Mouse (Mus musculus) forebrain, postnatal 0 days (tissue): ENCODE measurements at regions not wholly inside any gene's neighbourhood (a gene's known extent, or its start where the extent isn't known, plus 50 kb on each side); places are given as distances from the start of the nearest gene placed in this dataset.

Experiments
- ATAC-seq: fragments of 200-750 bp; cut with Nextera tagmentation; 2 replicates; pipeline ENCODE4 v1.8.0; 2017; ENCODE audit warnings: mild to moderate bottlenecking, moderate library complexity
- DNase-seq: peaks from one replicate; pipeline ENCODE4 v3.0.0-alpha.2; 2015
- H3K27ac ChIP-seq: fragments of 300-500 bp; sonication (generic); 2 replicates; pipeline ENCODE4 v1.5.1; 2014; ENCODE audit warnings: low read depth, mild to moderate bottlenecking, antibody characterized with exemption, low read length, moderate library complexity, mixed read lengths
- H3K27me3 ChIP-seq: fragments of 300-500 bp; sonication (generic); 2 replicates; pipeline ENCODE4 v1.6.1; 2014; ENCODE audit warnings: mild to moderate bottlenecking, low read length, mixed read lengths; ENCODE audit not compliant: insufficient read depth
- H3K36me3 ChIP-seq: fragments of 300-500 bp; sonication (generic); 2 replicates; pipeline ENCODE4 v1.6.1; 2014; ENCODE audit warnings: mild to moderate bottlenecking, moderate library complexity; ENCODE audit not compliant: insufficient read depth
- H3K4me1 ChIP-seq: fragments of 300-500 bp; sonication (generic); 2 replicates; pipeline ENCODE4 v1.6.1; 2014; ENCODE audit warnings: antibody characterized with exemption; ENCODE audit not compliant: insufficient read depth
- H3K4me2 ChIP-seq: fragments of 300-500 bp; sonication (generic); 2 replicates; pipeline ENCODE4 v1.6.1; 2014; ENCODE audit warnings: low read depth, mild to moderate bottlenecking, moderate library complexity
- H3K4me3 ChIP-seq: fragments of 300-500 bp; sonication (generic); 2 replicates; pipeline ENCODE4 v1.5.1; 2014; ENCODE audit warnings: low read depth, low read length, mixed read lengths
- H3K9ac ChIP-seq: fragments of 300-500 bp; sonication (generic); 2 replicates; pipeline ENCODE4 v1.6.1; 2014; ENCODE audit warnings: mild to moderate bottlenecking
- H3K9me3 ChIP-seq: fragments of 300-500 bp; sonication (generic); 2 replicates; pipeline ENCODE4 v1.6.1; 2016; ENCODE audit warnings: low read length
- CTCF ChIP-seq: sonication (generic); IDR thresholded peaks from 2 replicates; pipeline ENCODE4 v1.5.1; 2016; ENCODE audit warnings: antibody characterized with exemption, control low read depth, low read depth
- WGBS: fragments of 180-500 bp; shearing (Covaris S2); extraction: QIAGEN DNeasy Blood & Tissue Kit; methylation state at CpG from one replicate; pipeline ENCODE4 v1.1.7; 2014; 5-methylcytosine and 5-hydroxymethylcytosine counted together

DNA sequence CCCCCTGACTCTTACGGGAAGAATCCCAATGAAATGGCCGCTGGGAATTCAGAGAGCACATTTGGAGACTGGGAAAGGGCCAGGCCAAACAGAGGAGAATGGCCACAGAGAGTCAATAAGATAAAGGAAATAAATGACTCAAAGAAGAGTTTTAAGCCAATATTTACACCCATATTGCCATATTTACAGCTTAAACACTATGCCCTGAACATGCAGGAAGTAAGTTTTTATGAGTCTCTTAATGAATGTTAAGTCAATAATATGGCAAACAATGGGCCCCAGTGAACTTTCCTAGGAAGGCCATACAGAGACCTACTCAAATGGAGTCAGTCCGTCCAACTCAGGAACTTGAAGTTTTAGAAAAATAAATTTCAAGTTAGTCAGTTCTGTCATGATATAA lies 347.8 kb downstream of the Klf5 start:
- ATAC-seq (no peak), DNase-seq (no peak)
- WGBS = 86% methylated on average over 3 of the region's 3 CpGs
- no peaks in the 10 kb centered on the region for H3K27me3 ChIP-seq
- H3K27ac ChIP-seq = no peak overlapping the region
- H3K4me1 ChIP-seq = no peaks in the 10 kb centered on the region
- H3K36me3 ChIP-seq = no peaks in the 10 kb centered on the region
- H3K4me3 ChIP-seq = no peak overlapping the region
- TF ChIP-seq CTCF = no peak
- no peaks in the 10 kb centered on the region for H3K9me3 ChIP-seq
- no peak overlapping the region for H3K4me2 ChIP-seq
- H3K9ac ChIP-seq = no peak overlapping the region

- no peak for TF ChIP-seq CTCF
- no peaks in the 10 kb centered on the region for H3K36me3 ChIP-seq
- no peaks in the 10 kb centered on the region for H3K9me3 ChIP-seq
- H3K4me2 ChIP-seq = no peak overlapping the region
- no peak for ATAC-seq
- H3K4me1 ChIP-seq = no peaks in the 10 kb centered on the region
- no peak overlapping the region for H3K9ac ChIP-seq
- H3K27ac ChIP-seq = no peak overlapping the region
- no peak overlapping the region for H3K4me3 ChIP-seq
- no peaks in the 10 kb centered on the region for H3K27me3 ChIP-seq
- DNase-seq = no peak
- WGBS = 65% methylated on average over 3 of the region's 3 CpGs
Observed at GRCm38 (mm10) chr14:99674399-99674798, 375.9 kb downstream of the Klf5 start.

- no peak for TF ChIP-seq CTCF
- H3K4me3 ChIP-seq = no peak overlapping the region
- no peaks in the 10 kb centered on the region for H3K4me1 ChIP-seq
- 84% methylated on average over 8 of the region's 8 CpGs for WGBS
- H3K9ac ChIP-seq = no peak overlapping the region
- no peaks in the 10 kb centered on the region for H3K36me3 ChIP-seq
- no peak overlapping the region for H3K4me2 ChIP-seq
- no peaks in the 10 kb centered on the region for H3K27me3 ChIP-seq
- H3K9me3 ChIP-seq = no peaks in the 10 kb centered on the region
- no peak overlapping the region for H3K27ac ChIP-seq
- DNase-seq (no peak), ATAC-seq (no peak)
Observed at GRCm38 (mm10) chr14:99687062-99687806, 388.7 kb downstream of the Klf5 start.

DNA sequence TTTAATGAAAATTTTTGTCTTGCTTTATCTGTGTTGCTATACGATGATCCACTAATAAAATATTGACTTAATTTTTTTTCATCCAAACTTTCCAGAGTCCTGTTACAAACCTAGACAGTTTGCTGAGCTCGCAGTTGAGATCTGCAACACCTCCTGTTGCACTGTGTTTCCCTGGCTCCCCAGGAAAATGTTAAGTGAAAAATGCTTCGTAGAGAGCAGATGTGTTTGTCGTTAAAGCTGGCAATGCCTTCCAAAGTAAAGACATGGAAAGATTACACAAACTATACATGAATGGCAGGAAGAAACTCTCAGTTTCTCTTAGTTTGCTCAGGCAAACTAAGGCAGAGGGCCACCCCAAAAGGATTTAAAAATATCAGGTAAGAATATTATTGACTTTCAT lies 389.9 kb downstream of the Klf5 start:
- Histone ChIP-seq H3K4me1 (no peaks in the 10 kb centered on the region), H3K27ac (no peak overlapping the region), H3K9me3 (no peaks in the 10 kb centered on the region), H3K36me3 (no peaks in the 10 kb centered on the region), H3K4me2 (no peak overlapping the region), H3K4me3 (no peak overlapping the region), H3K27me3 (no peaks in the 10 kb centered on the region), H3K9ac (no peak overlapping the region)
- no peak for ATAC-seq
- DNase-seq = peak; percentile 31
- WGBS = 63% methylated on average over 4 of the region's 4 CpGs
- no peak for TF ChIP-seq CTCF

GRCm38 (mm10) chr14:99696301-99696700 lies 397.8 kb downstream of the Klf5 start:
- Histone ChIP-seq H3K4me2 (no peak overlapping the region), H3K27me3 (no peaks in the 10 kb centered on the region), H3K27ac (no peak overlapping the region), H3K9ac (no peak overlapping the region), H3K4me1 (no peaks in the 10 kb centered on the region), H3K36me3 (no peaks in the 10 kb centered on the region), H3K4me3 (no peak overlapping the region), H3K9me3 (no peaks in the 10 kb centered on the region)
- WGBS = 93% methylated on average over 7 of the region's 7 CpGs
- no peak for TF ChIP-seq CTCF
- DNase-seq (no peak), ATAC-seq (no peak)

DNA sequence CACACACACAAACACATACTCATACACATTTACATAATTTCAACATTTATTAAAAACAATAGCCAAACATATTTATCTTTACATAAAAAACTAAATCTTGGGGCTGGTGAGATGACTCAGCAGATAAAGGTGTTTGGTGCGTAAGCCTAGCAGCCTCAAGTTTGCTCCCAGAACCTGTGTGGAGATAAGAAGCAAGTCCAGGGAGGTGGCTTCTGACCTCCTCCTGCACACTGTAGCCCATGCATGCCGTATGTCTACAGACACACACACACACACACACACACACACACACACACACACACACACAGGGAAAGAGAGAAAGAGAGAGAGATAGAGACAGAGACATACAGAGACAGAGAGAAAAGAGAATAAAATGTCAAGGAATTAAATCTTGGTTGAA lies 401.1 kb downstream of the Klf5 start:
- no peaks in the 10 kb centered on the region for H3K9me3 ChIP-seq
- H3K4me3 ChIP-seq = no peak overlapping the region
- no peaks in the 10 kb centered on the region for H3K4me1 ChIP-seq
- DNase-seq (no peak), ATAC-seq (no peak)
- H3K9ac ChIP-seq = no peak overlapping the region
- WGBS = 90% methylated on average over 2 of the region's 2 CpGs
- H3K4me2 ChIP-seq = no peak overlapping the region
- H3K36me3 ChIP-seq = no peaks in the 10 kb centered on the region
- H3K27me3 ChIP-seq = no peaks in the 10 kb centered on the region
- no peak for TF ChIP-seq CTCF
- H3K27ac ChIP-seq = no peak overlapping the region

DNA sequence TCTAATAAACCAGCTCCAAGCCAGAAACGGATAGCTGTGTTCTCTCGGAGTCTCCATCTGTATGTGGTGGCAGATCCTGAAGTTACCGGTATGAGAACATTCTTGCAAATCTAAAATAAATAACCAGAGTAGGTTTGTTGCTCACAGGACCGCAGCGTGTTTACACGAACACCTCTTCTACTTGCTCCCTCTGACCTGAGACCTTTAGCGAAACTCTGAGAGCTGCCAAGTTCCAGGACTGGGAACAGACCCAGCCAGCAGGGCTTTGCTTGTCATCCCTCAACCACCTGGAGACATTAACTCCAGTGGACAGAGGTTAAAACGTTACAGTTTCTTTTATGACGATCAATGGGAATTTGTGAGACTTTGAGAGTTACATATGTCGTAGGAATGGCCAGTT lies 407.5 kb downstream of the Klf5 start:
- Histone ChIP-seq H3K4me3 (no peak overlapping the region), H3K4me2 (no peak overlapping the region), H3K27me3 (no peaks in the 10 kb centered on the region), H3K9ac (no peak overlapping the region), H3K27ac (no peak overlapping the region), H3K36me3 (no peaks in the 10 kb centered on the region), H3K4me1 (no peaks in the 10 kb centered on the region), H3K9me3 (no peaks in the 10 kb centered on the region)
- no peak for ATAC-seq
- 90% methylated on average over 10 of the region's 10 CpGs for WGBS
- no peak for TF ChIP-seq CTCF
- no peak for DNase-seq
